Mouse (Mus musculus) liver, embryonic 14.5 days (tissue): ENCODE measurements around the gene Kcna7.

Experiments
- CTCF ChIP-seq: IDR thresholded peaks from 2 replicates; pipeline ENCODE4 v1.5.1; 2016; ENCODE audit warnings: antibody characterized with exemption, low read depth, control low read depth
- EP300 ChIP-seq: IDR thresholded peaks from 2 replicates; pipeline ENCODE4 v1.6.1; 2016; ENCODE audit warnings: antibody characterized with exemption, low read depth

- no peak for TF ChIP-seq CTCF
- TF ChIP-seq EP300, result no peak
Measured at GRCm38 (mm10) chr7:45433835-45434202, 28.4 kb downstream of the Kcna7 start.
